Mouse (Mus musculus) left cerebral cortex, adult 9 months (tissue): ENCODE measurements around the gene Cdh26.
A peak's percentile ranks its signal among the peaks of the same experiment; 100 is the strongest.

Experiments
- DNase-seq, 2 experiments: peaks; one replicate each; pipeline ENCODE4 v3.0.0; 2022; ENCODE audit warnings: low spot score in 2 of 2

The Cdh26 gene

GRCm38 (mm10) chr2:178437311-178437710 is 7.0 kb downstream of the Cdh26 start:
- peak in 1 of 2 experiments; percentile 27 for DNase-seq

- DNase-seq, result no peak
These were observed 19.1 kb downstream of the Cdh26 start for GRCm38 (mm10) chr2:178449386-178449785.

GRCm38 (mm10) chr2:178450236-178450635 is 19.9 kb downstream of the Cdh26 start:
- no peak for DNase-seq

- no peak for DNase-seq
These were observed 20.6 kb downstream of the Cdh26 start for GRCm38 (mm10) chr2:178450961-178451360.

- DNase-seq, result no peak
These were observed 24.6 kb downstream of the Cdh26 start for GRCm38 (mm10) chr2:178454664-178455516.

GRCm38 (mm10) chr2:178457414-178457813 is 27.1 kb downstream of the Cdh26 start:
- no peak for DNase-seq

- DNase-seq, result no peak
These were observed 30.0 kb downstream of the Cdh26 start for GRCm38 (mm10) chr2:178460353-178460752.

- no peak for DNase-seq
These were observed 41.5 kb downstream of the Cdh26 start for GRCm38 (mm10) chr2:178471546-178472480.

GRCm38 (mm10) chr2:178473916-178474315 is 43.6 kb downstream of the Cdh26 start:
- DNase-seq, result no peak

- DNase-seq, result peak; percentile 16 to 30
These were observed 46.9 kb downstream of the Cdh26 start for GRCm38 (mm10) chr2:178477228-178477627.

- no peak for DNase-seq
These were observed 48.7 kb downstream of the Cdh26 start for GRCm38 (mm10) chr2:178479011-178479410.

GRCm38 (mm10) chr2:178480932-178481331 is 50.6 kb downstream of the Cdh26 start:
- no peak for DNase-seq

GRCm38 (mm10) chr2:178483462-178483861 is 53.1 kb downstream of the Cdh26 start:
- DNase-seq, result no peak

- no peak for DNase-seq
These were observed 57.9 kb downstream of the Cdh26 start for GRCm38 (mm10) chr2:178488276-178488675.

GRCm38 (mm10) chr2:178490245-178490920 is 60.1 kb downstream of the Cdh26 start:
- no peak for DNase-seq

- DNase-seq, result no peak
These were observed 63.7 kb downstream of the Cdh26 start for GRCm38 (mm10) chr2:178494066-178494465.

GRCm38 (mm10) chr2:178495816-178496215 is 65.5 kb downstream of the Cdh26 start:
- no peak for DNase-seq

- DNase-seq, result no peak
These were observed 67.6 kb downstream of the Cdh26 start for GRCm38 (mm10) chr2:178497900-178498299.

GRCm38 (mm10) chr2:178498409-178498808 is 68.1 kb downstream of the Cdh26 start:
- DNase-seq, result peak in 1 of 2 experiments; percentile 45

GRCm38 (mm10) chr2:178502469-178502868 is 72.1 kb downstream of the Cdh26 start:
- DNase-seq, result no peak

- peak in 1 of 2 experiments; percentile 17 for DNase-seq
These were observed 75.7 kb downstream of the Cdh26 start for GRCm38 (mm10) chr2:178506056-178506455.
